Mouse (Mus musculus) embryonic fibroblast, embryonic 13.5 days (primary cell): ENCODE measurements around the gene Gm13695.
"Not testable (repeated sequence)": the region's sequence is repeated elsewhere in the genome, so short reads cannot be mapped to it uniquely, and the experiment has no call there.

ENCODE experiments used
- CTCF ChIP-seq: IDR thresholded peaks from 2 replicates; pipeline ENCODE4 v1.5.1; 2011; ENCODE audit warnings: mild to moderate bottlenecking, control low read depth, low read length, moderate library complexity, borderline replicate concordance; ENCODE audit not compliant: insufficient read depth
- POLR2A ChIP-seq: IDR thresholded peaks from 2 replicates; pipeline ENCODE4 v1.6.1; 2011; ENCODE audit warnings: low read depth, mild to moderate bottlenecking, control low read depth, low read length, moderate library complexity

- not testable (repeated sequence) for TF ChIP-seq CTCF, POLR2A
Measured at GRCm38 (mm10) chr2:83961203-83961602, 5.9 kb upstream of the Gm13695 start, which contains the start of gene Gm13693.
